Mouse (Mus musculus): ENCODE data around the gene Depp1.
"Not testable (repeated sequence)": the region's sequence is repeated elsewhere in the genome, so short reads cannot be mapped to it uniquely, and the experiment has no call there.

Gene Depp1

DNA sequence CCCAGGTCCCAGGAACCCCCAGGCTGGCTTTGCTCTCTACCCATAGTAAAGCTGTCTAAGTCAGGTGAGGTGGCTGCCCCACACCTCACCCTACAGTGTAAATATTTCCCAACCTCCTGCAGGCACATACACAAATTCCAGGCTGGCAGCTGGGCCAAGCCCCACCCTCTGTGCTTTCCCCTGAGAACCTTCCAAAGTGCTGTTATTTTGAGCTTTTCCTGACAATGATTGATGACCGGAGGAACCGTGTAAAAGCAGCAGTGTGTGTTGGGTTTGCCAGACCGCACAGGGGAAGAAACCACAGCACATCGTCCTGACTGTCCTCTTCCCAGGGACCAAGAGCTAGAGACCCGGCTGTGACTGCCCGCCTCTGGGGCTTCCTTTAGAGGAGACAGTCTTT, at the start of gene Depp1:
Gene Depp1, plus strand, starts transcription at position 204 of the 400 bp plus-strand sequence.
- in situ Hi-C loops (cut with MboI; ENCODE audit: unreplicated experiment in 2 of 2): loop anchor here (5.0 to 10.0 kb wide), 4 partner anchors 47 to 1174 kb away; partner anchors contain the start of gene Cxcl12 (in 1 of the 2)

DNA sequence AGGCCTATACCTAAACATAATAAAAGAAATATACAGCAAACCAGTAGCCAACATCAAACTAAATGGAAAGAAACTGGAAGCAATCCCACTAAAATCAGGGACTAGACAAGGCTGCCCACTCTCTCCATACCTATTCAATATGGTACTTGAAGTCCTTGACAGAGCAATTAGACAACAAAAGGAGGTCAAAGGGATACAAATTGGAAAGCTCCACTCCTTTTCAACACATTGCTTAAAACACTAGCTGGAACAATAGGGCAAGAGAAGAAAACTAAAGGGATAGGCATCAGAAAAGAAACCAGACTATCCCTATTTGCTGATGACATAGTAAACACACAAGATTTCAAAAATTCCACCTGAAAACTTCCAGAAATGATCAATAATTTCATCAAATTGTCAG, 49.4 kb upstream of the Depp1 start:
- in situ Hi-C loops (cut with MboI; ENCODE audit: unreplicated experiment in 2 of 2): loop anchor here (25.0 kb wide), 2 partner anchors 714 to 1039 kb away; no protein-coding TSS in a partner anchor

DNA sequence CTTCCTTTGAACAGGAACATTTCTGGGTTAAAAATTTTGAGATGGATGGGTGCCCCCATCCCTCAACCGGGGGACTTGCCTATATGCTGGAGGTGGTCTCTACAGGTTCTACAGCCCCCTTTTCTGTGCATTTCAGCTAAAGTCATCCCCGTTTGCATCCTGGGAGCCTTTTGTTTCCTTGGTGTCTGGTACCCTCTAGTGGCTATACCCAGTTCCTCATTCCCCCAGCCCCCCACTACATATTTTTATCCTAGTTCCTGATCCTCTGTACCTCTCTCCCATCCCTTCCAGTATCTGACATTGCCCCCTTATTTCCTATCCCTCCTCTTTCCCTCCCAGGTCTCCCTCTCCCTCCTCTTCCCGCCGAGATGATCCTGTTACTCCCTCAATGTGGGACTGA, 43.2 kb upstream of the Depp1 start:
- in situ Hi-C loops (cut with MboI; ENCODE audit: unreplicated experiment in 2 of 2): loop anchor here (25.0 kb wide), 2 partner anchors 720 to 1045 kb away; no protein-coding TSS in a partner anchor

DNA sequence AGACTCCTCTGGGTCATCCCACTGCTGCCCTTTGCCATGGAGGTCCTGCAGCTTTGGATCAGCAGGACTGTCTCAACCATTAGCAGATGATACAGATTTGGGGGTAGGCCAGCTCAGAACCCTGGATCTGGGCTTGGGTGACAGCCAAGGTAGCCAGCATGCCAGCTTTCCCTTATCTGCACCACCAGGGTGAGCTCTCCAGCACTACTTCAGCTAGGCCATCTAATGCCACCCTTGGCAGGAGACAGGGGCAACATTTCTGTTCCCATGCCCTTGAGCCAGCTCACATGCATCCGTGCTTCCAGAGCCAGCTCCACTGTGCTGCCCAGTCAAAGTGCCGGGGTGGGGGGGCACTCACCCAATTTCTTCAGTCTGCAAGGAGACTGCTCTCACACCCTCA, 34.7 kb upstream of the Depp1 start:
- in situ Hi-C loops (cut with MboI; ENCODE audit: unreplicated experiment in 2 of 2): loop anchor here (25.0 kb wide), 2 partner anchors 728 to 1053 kb away; no protein-coding TSS in a partner anchor

DNA sequence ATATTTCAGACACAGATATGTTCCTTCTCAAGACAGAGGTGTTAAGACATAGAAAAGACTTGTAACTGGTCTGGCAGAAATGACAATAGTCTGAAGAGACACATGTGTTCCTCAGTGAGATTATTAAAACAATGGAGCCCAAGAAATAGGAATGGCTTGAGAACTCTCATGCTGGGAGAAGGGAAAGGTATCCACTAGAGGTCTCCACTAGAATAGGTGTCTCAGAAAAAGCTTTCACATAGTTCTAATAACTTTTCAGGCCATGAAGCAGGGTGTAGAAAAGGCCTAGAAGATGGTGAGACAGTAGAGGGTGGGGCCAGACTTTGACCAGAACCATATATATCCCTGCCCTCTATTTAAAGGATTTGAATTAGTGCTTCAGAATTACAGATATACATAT, 32.3 kb upstream of the Depp1 start:
- in situ Hi-C loops (cut with MboI; ENCODE audit: unreplicated experiment in 2 of 2): loop anchor here (25.0 kb wide), 2 partner anchors 731 to 1056 kb away; no protein-coding TSS in a partner anchor

DNA sequence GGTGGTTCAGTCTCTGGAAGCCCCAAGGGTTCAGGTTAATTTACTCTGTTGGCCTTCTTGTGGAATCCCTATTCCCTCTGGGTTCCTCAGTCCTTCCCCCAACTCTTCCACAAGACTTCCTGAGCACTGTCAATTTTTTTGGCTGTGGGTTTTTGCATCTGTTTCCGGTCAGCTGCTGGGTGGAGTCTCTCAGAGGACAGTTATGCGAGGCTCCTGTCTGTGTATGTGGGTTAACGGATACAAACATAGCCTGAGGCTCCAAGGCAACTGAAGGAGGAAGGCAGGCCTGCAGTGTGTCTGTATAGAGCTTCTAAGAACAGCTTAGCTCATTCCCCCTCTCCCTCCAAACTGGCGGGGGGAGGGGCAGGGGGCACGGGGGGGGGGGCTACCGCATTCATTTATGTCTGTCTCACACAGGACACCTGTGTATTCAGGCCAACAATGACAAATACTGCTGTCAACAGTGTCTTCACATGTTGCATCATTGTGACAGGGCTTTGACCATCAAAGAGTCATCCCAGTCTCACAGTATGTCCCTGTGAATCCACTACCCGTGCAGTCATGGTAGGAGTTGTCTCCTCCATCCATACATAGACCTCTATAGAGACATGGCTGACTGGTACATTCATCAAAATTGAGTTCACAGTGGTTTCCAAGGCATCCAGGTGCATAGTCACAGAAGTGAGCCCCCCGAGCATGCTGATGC, 28.9 kb upstream of the Depp1 start:
- in situ Hi-C loops (cut with MboI; ENCODE audit: unreplicated experiment in 2 of 2): loop anchor here (25.0 kb wide), 2 partner anchors 734 to 1059 kb away; no protein-coding TSS in a partner anchor

DNA sequence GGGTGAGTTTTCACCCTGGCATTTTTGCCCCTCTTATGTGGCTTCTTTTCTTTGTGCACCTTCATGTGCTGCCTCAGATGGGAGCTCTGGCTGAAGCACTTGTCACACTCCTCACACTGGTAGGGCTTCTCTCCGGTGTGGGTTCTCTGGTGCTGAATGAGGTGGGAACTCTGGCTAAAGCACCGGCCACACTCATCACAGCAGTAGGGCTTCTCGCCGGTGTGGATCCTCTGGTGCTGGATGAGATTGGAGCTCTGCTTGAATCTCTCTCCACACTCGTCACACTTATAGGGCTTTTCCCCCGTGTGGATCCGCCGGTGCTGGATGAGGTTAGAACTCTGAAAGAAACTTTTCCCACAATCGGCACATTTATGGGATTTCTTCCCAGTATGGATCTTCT, 24.0 kb upstream of the Depp1 start:
- in situ Hi-C loops (cut with MboI; ENCODE audit: unreplicated experiment in 2 of 2): not testable (repeated sequence)

DNA sequence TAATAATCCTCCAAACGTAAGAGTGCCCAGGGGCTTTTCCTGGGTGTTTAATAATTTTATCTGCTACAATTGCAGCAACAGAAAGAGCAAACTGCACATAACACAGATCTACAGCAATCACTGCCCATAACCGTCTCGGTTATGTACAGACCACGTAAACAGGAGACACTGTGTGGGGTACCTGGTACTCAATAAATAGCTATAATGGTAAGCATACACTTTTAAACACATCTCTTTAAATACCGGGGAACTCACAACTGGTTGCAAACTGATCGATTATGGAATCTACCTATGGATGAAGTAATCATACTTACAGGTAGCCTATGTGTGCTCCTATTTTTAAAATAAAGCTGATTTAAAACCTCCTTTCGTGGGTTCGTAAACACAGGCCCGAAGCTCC, 22.3 kb upstream of the Depp1 start:
- in situ Hi-C loops (cut with MboI; ENCODE audit: unreplicated experiment in 2 of 2): no loop called here

DNA sequence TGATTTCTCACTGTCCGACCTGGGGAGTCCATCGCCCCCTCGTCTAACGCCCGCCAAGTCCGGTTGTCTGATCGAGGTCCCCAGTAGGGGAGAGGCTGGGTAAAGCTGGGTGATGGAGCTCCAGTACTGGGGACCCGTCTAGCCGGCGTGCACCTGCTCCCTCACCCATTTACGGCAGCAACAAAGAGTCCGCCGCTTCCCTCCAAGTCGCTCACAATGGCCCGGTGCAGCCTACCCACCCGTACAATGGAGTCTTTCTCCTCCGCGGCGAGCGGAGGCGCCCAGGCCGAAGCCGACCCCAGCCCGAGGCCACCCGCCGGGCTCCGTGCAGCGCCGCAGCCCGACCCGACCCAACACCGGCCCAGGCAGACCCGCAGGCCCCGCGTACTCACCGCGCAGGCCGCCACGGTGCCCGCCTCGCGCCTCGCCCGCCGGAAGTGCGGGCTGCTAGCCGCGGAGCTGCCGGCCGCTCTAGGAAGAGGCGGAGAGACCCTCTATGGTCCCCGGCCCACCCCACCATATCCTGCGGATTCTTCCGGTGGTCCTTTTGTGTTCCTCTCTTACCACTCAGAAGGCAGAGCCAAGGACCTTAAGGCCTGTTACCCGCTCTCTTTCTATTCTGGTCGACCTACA, 21.8 kb upstream of the Depp1 start, which contains the start of gene Zfp422:
Gene Zfp422, minus strand, starts transcription at position 461 of the 633 bp plus-strand sequence.
- in situ Hi-C loops (cut with MboI; ENCODE audit: unreplicated experiment in 2 of 2): no loop called here

DNA sequence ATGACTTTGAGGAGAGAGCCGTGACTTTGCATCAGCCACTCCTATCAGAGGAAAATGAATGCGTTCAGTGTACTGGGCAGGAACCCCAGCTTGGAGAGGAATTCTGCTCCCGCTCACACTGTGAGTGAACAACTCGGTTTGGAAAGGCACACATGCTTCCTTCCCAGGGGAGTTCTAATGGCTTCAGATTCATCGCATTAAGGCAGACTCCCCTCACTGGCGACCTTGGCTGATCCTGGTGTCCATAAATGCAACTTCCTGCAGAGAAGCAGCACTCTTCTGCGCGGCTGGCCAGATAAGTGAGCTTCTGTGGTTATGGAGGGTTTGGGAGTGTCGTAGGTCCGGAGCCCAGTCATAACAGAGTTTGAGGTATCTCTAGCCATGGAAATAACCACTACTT, 20.6 kb upstream of the Depp1 start:
- in situ Hi-C loops (cut with MboI; ENCODE audit: unreplicated experiment in 2 of 2): loop anchor here (10.0 kb wide), 1 partner anchor 65 kb away; no protein-coding TSS in a partner anchor

DNA sequence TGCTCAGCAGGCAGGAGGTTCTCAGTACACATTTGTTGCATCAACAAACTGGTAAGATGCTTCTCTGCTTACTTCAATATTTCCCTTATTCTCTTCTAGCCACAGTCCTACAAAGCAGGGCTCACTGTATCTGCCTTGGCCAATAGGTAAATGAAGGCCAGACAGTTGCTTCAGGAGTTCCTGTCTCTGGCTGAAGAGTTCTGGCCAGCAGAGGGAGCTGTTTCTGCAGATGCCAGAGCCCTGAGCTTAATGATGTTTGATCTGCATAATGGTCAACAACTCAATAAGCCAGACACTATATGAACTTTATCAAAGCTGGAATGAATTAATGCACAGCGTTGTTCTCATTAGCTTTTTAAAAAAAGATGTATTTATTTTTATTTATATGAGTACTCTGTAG, 18.3 kb upstream of the Depp1 start:
- in situ Hi-C loops (cut with MboI; ENCODE audit: unreplicated experiment in 2 of 2): loop anchor here (10.0 kb wide), 1 partner anchor 63 kb away; no protein-coding TSS in a partner anchor

DNA sequence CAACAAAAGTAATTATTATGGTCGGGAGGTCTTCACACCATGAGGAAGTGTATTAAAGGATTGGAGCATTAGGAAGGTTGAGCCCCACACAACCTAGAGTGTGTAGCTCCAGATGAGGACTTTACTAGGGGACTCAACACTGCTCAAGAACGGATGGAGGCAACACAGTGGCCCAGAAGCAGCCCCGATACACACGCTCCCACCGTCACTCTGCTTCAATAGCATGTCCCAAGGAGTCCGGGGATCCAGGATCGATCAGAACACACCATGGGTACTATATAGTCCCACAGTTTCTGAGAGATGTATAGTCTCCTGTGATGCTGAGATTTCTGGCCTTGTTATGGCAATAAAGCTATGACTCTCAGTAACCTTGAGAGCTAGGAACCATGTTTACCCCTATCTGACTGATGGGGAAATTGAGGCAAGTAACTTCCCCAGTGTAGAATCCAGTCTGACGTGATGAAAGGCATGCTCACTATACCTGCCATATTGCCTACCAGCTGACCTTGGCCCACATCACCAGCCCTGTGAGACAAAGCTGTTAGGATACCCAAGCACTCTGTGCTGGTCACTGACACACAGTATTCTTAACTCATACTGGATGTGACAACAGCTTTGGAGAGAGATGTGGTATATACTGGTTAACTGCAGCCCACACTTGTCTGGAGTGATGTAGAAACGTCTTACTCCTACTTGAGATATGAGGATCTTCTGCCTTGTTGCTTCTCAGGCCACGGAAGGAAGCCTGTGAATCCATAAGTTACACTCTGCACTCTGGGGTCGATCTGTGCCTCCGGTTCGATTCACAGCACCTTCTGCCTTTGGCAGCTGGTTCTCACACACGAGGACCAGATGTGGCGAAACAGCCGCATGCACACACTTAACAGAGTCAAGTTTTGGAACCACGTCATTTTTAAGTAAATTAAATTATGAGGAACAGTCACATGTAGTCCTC, 16.4 kb upstream of the Depp1 start:
- in situ Hi-C loops (cut with MboI; ENCODE audit: unreplicated experiment in 2 of 2): loop anchor here (10.0 kb wide), 1 partner anchor 61 kb away; no protein-coding TSS in a partner anchor

DNA sequence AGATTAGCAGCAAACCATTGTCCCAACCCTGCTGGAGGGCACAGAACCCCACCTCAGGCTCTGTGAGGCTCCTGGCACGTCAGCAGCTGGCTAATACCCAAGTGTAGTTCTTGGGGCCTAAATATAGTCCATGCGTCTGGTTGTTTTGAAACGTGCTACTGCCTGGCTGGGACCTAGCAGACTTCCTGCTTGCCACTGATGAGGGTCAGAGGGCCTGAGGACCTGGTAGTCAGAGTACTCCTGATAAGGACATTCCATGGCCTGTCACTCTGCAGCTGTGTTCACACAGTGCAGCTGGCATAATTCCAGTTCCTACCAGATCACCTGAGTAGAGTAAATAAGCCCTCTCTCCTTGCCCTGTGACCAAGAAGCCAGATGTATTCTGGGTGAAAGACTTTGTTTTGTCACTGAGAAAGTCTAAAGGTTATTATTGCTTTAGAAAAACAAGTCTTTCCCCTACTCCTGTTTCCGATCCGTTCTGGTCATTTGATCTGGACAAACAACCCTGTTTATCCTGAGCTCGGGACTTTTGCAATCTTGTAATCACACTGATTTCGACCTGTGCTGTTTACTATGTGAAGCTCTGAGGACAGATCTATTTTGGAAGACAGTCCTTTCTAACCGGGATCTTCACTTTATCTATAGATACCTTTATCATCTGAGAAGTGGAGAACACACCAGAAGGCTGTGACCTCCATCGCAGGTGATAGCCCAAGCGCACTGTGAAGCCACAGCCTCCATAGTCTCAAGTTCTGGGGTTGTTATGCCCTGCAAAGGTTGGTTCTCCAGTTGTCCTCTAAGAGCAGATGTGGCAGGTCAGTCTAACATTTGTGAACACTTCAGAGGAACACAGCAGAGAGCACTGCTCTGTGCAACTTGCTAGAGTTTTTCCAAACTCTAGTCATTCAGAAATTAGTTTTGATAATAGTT, 14.9 kb upstream of the Depp1 start:
- in situ Hi-C loops (cut with MboI; ENCODE audit: unreplicated experiment in 2 of 2): loop anchor here (10.0 kb wide), 1 partner anchor 59 kb away; no protein-coding TSS in a partner anchor

DNA sequence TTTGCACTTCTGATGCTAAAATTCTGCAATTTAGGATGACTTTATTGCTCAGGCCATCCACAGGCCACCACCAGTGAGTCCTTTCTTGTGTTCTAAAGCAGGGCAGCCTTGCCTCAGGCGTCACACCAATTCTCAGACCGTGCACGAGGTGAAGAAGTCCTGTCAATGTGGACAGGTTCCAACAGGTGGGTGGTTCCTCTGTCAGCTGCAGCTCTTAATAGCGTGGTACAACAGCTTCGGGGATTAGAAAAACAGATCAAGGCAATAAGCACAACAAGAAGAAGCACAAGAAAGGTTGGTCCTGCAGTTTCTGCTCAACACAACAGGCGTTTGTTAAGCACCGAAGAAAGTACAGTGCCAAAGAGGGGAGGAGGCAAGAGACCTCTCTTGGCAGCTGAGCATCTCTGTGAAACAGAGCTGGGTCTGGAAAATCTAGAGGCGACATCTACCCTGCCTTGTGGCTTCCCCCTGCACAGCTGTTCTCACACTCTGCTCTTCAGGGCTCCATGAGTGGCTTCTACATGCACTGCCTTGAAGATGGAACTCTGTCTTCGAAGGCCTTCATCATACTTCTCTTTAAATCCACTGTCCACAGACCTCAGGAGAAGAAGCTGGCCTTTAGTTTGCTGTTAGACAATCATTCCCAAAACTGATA, 13.7 kb upstream of the Depp1 start:
- in situ Hi-C loops (cut with MboI; ENCODE audit: unreplicated experiment in 2 of 2): loop anchor here (10.0 kb wide), 1 partner anchor 58 kb away; no protein-coding TSS in a partner anchor

DNA sequence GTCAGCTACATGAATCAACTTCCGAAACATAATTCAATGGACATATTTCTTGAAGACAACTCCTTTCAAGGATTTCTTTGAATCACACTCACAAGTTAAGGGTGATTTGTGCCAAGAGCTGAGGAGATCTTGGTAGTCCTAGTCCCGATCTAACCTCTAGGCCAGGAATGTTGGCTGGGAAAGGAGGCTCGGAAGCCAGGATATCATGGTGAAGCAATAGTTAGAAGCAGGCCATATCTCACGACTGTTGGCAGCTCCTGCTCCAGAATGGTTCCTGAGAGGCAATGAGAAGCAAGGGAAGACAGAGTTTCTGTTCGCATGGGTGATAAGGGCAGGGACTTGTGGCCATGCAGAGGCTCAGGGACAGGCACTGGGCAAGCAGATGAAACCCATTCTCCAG, 12.9 kb upstream of the Depp1 start:
- in situ Hi-C loops (cut with MboI; ENCODE audit: unreplicated experiment in 2 of 2): loop anchor here (10.0 kb wide), 1 partner anchor 57 kb away; no protein-coding TSS in a partner anchor

DNA sequence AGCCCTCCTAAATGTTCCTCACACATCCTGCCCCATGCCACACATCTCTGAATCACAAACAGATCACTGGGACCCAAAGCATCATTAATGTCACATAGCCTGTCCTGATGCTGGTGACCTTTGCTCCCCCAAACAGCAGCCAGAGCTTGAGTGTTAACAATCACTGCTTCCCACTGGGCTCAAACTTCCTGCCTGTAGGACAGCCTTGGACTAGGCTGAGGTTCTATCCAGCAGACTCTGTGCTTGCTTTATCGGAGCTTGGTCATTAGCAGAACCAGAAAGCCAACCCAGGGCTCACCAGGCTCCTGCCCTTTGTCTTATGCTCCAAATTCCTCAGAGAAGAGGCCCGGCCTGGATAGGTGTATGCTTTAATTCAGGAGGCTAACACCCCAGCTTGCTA, 11.5 kb upstream of the Depp1 start:
- in situ Hi-C loops (cut with MboI; ENCODE audit: unreplicated experiment in 2 of 2): loop anchor here (10.0 kb wide), 1 partner anchor 56 kb away; no protein-coding TSS in a partner anchor

DNA sequence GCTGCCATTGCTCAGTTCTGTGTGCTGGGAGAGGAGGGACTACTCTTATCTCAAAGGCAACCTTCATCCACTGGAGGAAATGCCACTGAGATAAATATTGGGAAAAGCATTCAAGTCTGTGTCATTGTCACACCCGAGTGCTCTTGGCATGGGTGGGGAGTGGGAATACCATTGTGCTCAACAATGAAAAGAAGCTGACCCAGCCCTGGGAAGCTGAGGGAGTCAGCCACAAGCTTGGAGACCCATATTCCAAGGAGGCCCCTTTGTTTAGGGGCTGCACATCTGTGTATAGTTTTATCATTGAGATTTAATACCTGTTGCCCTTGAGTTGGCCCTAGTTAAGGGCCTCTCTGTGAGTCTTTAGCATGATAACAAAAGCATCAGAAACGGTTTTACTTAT, 10.7 kb upstream of the Depp1 start:
- in situ Hi-C loops (cut with MboI; ENCODE audit: unreplicated experiment in 2 of 2): loop anchor here (10.0 kb wide), 1 partner anchor 55 kb away; no protein-coding TSS in a partner anchor

DNA sequence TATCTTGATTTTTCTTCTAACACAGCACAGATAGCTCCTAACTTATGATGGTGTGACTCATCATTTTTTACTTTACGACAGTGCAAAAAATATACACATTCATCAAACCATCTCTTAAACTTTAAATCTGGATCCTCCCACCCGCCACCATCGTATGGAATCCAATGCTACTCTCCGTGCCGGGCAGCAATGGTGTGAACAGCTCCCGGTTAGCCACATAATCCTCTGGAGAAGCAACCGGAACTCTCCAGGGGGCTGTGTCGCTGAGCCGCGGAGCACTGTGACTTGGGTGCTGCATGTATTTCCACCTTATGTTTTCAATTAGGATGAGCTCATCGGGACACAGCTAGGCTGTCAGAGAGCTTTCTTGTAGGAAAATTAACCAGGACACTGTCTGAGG, 7.5 kb upstream of the Depp1 start:
- in situ Hi-C loops (cut with MboI; ENCODE audit: unreplicated experiment in 2 of 2): no loop called here

DNA sequence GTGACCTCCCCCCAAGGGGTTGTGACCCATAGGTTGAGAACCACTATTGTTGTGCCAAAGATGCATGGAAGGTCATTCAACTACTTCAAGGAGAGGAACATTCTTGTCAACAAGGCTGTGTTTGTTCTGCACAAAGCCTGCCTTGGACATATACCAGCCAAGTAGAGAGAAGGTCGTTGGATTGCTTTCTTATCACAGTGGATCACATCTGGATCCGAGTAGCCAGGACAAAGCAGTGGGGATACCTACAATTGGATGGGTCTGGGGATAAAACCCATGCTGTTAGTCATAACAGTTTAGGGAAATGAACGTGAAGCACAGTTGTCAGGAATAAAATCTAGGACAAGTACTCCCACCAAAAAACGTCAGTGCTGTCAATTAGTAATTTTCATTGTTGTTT, 6.5 kb upstream of the Depp1 start:
- in situ Hi-C loops (cut with MboI; ENCODE audit: unreplicated experiment in 2 of 2): no loop called here

Measured in v-Abl transformed pro-B cells (cell line).